Mouse (Mus musculus): ENCODE measurements at regions not wholly inside any gene's neighbourhood (a gene's known extent, or its start where the extent isn't known, plus 50 kb on each side); places are given as distances from the start of the nearest gene placed in this dataset.

GRCm38 (mm10) chr14:46172875-46173324, 206.3 kb upstream of the Gm15217 start:
- 40% methylated on average over 6 of the region's 6 CpGs for WGBS
- no peaks in the 10 kb centered on the region for H3K9me3 ChIP-seq (replicated peaks)
- peaks cover 6% of the 10 kb centered on the region; the same call in 1 of the 2 replicates for H3K4me1 ChIP-seq
- no peak for DNase-seq (ENCODE audit: low spot score)
- no peak overlapping the region for H3K27ac ChIP-seq
- H3K4me3 ChIP-seq = no peak overlapping the region
- no peaks in the 10 kb centered on the region for H3K36me3 ChIP-seq
- 0 out of 2 replicates have a peak, but pooled peaks cover 3% of the 10 kb centered on the region for H3K27me3 ChIP-seq (ENCODE audit: low read depth, poor library complexity, severe bottlenecking)

GRCm38 (mm10) chr14:46174386-46174785, 204.8 kb upstream of the Gm15217 start:
- peaks cover 6% of the 10 kb centered on the region; the same call in 1 of the 2 replicates for H3K4me1 ChIP-seq

GRCm38 (mm10) chr14:46175291-46176216, 203.7 kb upstream of the Gm15217 start:
- no peak for DNase-seq (ENCODE audit: low spot score)
- WGBS = 83% methylated on average over 15 of the region's 15 CpGs
- Histone ChIP-seq H3K4me3 (no peak overlapping the region), H3K36me3 (no peaks in the 10 kb centered on the region), H3K9me3 (replicated peaks) (no peaks in the 10 kb centered on the region), H3K27me3 (ENCODE audit: low read depth, poor library complexity, severe bottlenecking) (0 out of 2 replicates have a peak, but pooled peaks cover 3% of the 10 kb centered on the region), H3K27ac (no peak overlapping the region), H3K4me1 (peaks cover 6% of the 10 kb centered on the region; the same call in 1 of the 2 replicates)

More at GRCm38 (mm10) chr14:46174386-46174785, 204.8 kb upstream of the Gm15217 start:
- Histone ChIP-seq H3K36me3 (no peaks in the 10 kb centered on the region), H3K27ac (no peak overlapping the region), H3K9me3 (replicated peaks) (no peaks in the 10 kb centered on the region), H3K27me3 (ENCODE audit: low read depth, poor library complexity, severe bottlenecking) (0 out of 2 replicates have a peak, but pooled peaks cover 3% of the 10 kb centered on the region), H3K4me3 (no peak overlapping the region)
- DNase-seq (ENCODE audit: low spot score) = no peak
- 62% methylated on average over 5 of the region's 5 CpGs for WGBS

GRCm38 (mm10) chr14:46179024-46179423, 200.2 kb upstream of the Gm15217 start:
- H3K9me3 ChIP-seq (replicated peaks) = no peaks in the 10 kb centered on the region
- no peaks in the 10 kb centered on the region for H3K36me3 ChIP-seq
- H3K27ac ChIP-seq = no peak overlapping the region
- DNase-seq (ENCODE audit: low spot score) = no peak
- 0 out of 2 replicates have a peak, but pooled peaks cover 3% of the 10 kb centered on the region for H3K27me3 ChIP-seq (ENCODE audit: low read depth, poor library complexity, severe bottlenecking)
- no peak overlapping the region for H3K4me3 ChIP-seq
- 94% methylated on average over 1 of the region's 1 CpGs for WGBS
- peaks cover 6% of the 10 kb centered on the region; the same call in 1 of the 2 replicates for H3K4me1 ChIP-seq

GRCm38 (mm10) chr14:46191639-46192399, 187.4 kb upstream of the Gm15217 start:
- Histone ChIP-seq H3K4me1 (peaks cover 10% of the 10 kb centered on the region; the same call in 1 of the 2 replicates), H3K36me3 (no peaks in the 10 kb centered on the region), H3K4me3 (no peak overlapping the region), H3K27ac (no peak overlapping the region), H3K9me3 (replicated peaks) (no peaks in the 10 kb centered on the region), H3K27me3 (ENCODE audit: low read depth, poor library complexity, severe bottlenecking) (no peaks in the 10 kb centered on the region)
- 73% methylated on average over 8 of the region's 8 CpGs for WGBS
- no peak for DNase-seq (ENCODE audit: low spot score)

GRCm38 (mm10) chr14:46193577-46193976, 185.6 kb upstream of the Gm15217 start:
- DNase-seq (ENCODE audit: low spot score) = no peak

GRCm38 (mm10) chr14:46195939-46196338, 183.3 kb upstream of the Gm15217 start:
- H3K27me3 ChIP-seq (ENCODE audit: low read depth, poor library complexity, severe bottlenecking) = no peaks in the 10 kb centered on the region
- WGBS = 80% methylated on average over 6 of the region's 6 CpGs

More at GRCm38 (mm10) chr14:46193577-46193976, 185.6 kb upstream of the Gm15217 start:
- H3K4me3 ChIP-seq = no peak overlapping the region
- no peaks in the 10 kb centered on the region for H3K36me3 ChIP-seq
- H3K27me3 ChIP-seq (ENCODE audit: low read depth, poor library complexity, severe bottlenecking) = no peaks in the 10 kb centered on the region
- peaks cover 10% of the 10 kb centered on the region; the same call in 1 of the 2 replicates for H3K4me1 ChIP-seq
- no peaks in the 10 kb centered on the region for H3K9me3 ChIP-seq (replicated peaks)
- no peak overlapping the region for H3K27ac ChIP-seq
- WGBS = 89% methylated on average over 4 of the region's 4 CpGs

GRCm38 (mm10) chr14:46202818-46203217, 176.4 kb upstream of the Gm15217 start:
- H3K36me3 ChIP-seq = no peaks in the 10 kb centered on the region
- no peak overlapping the region for H3K4me3 ChIP-seq
- no peaks in the 10 kb centered on the region for H3K4me1 ChIP-seq
- WGBS = 89% methylated on average over 4 of the region's 4 CpGs
- no peaks in the 10 kb centered on the region for H3K27me3 ChIP-seq (ENCODE audit: low read depth, poor library complexity, severe bottlenecking)
- no peak for DNase-seq (ENCODE audit: low spot score)
- no peak overlapping the region for H3K27ac ChIP-seq
- H3K9me3 ChIP-seq (replicated peaks) = no peaks in the 10 kb centered on the region

More at GRCm38 (mm10) chr14:46195939-46196338, 183.3 kb upstream of the Gm15217 start:
- no peaks in the 10 kb centered on the region for H3K36me3 ChIP-seq
- no peak for DNase-seq (ENCODE audit: low spot score)
- no peaks in the 10 kb centered on the region for H3K9me3 ChIP-seq (replicated peaks)
- H3K27ac ChIP-seq = peak overlapping the region; percentile 21; the same call in 1 of the 2 replicates
- peaks cover 10% of the 10 kb centered on the region; the same call in 1 of the 2 replicates for H3K4me1 ChIP-seq
- no peak overlapping the region for H3K4me3 ChIP-seq

GRCm38 (mm10) chr14:46220483-46220882, 158.7 kb upstream of the Gm15217 start:
- Histone ChIP-seq H3K27ac (no peak overlapping the region), H3K4me3 (no peak overlapping the region), H3K36me3 (no peaks in the 10 kb centered on the region), H3K27me3 (ENCODE audit: low read depth, poor library complexity, severe bottlenecking) (no peaks in the 10 kb centered on the region), H3K9me3 (replicated peaks) (no peaks in the 10 kb centered on the region), H3K4me1 (peaks cover 21% of the 10 kb centered on the region)
- WGBS = 92% methylated on average over 4 of the region's 4 CpGs
- DNase-seq (ENCODE audit: low spot score) = no peak

GRCm38 (mm10) chr14:46221897-46222669, 157.1 kb upstream of the Gm15217 start:
- H3K27me3 ChIP-seq (ENCODE audit: low read depth, poor library complexity, severe bottlenecking) = no peaks in the 10 kb centered on the region
- 91% methylated on average over 4 of the region's 4 CpGs for WGBS
- no peaks in the 10 kb centered on the region for H3K36me3 ChIP-seq
- H3K4me3 ChIP-seq = no peak overlapping the region
- peaks cover 27% of the 10 kb centered on the region for H3K4me1 ChIP-seq
- DNase-seq (ENCODE audit: low spot score) = no peak
- no peaks in the 10 kb centered on the region for H3K9me3 ChIP-seq (replicated peaks)
- H3K27ac ChIP-seq = no peak overlapping the region

GRCm38 (mm10) chr14:46223008-46223407, 156.2 kb upstream of the Gm15217 start:
- Histone ChIP-seq H3K36me3 (no peaks in the 10 kb centered on the region), H3K4me1 (peaks cover 27% of the 10 kb centered on the region), H3K27ac (no peak overlapping the region), H3K27me3 (ENCODE audit: low read depth, poor library complexity, severe bottlenecking) (no peaks in the 10 kb centered on the region), H3K4me3 (no peak overlapping the region), H3K9me3 (replicated peaks) (no peaks in the 10 kb centered on the region)
- no peak for DNase-seq (ENCODE audit: low spot score)
- WGBS = 77% methylated on average over 6 of the region's 6 CpGs

GRCm38 (mm10) chr14:46224421-46224950, 154.7 kb upstream of the Gm15217 start:
- Histone ChIP-seq H3K4me3 (no peak overlapping the region), H3K27me3 (ENCODE audit: low read depth, poor library complexity, severe bottlenecking) (no peaks in the 10 kb centered on the region), H3K27ac (no peak overlapping the region), H3K9me3 (replicated peaks) (no peaks in the 10 kb centered on the region), H3K4me1 (peaks cover 27% of the 10 kb centered on the region), H3K36me3 (no peaks in the 10 kb centered on the region)
- WGBS = 49% methylated on average over 4 of the region's 4 CpGs
- no peak for DNase-seq (ENCODE audit: low spot score)

All from limb, embryonic 10.5 days (tissue).